Mouse (Mus musculus): ENCODE results near the gene Ipmk. TPM values are rescaled to one million over a fixed set of nuclear protein-coding genes. Genes with fewer than 3 reads are reported as not detected.

The Ipmk gene
- polyA plus RNA-seq, 1 experiment from 2014 or later, result 32.4 TPM

DNA sequence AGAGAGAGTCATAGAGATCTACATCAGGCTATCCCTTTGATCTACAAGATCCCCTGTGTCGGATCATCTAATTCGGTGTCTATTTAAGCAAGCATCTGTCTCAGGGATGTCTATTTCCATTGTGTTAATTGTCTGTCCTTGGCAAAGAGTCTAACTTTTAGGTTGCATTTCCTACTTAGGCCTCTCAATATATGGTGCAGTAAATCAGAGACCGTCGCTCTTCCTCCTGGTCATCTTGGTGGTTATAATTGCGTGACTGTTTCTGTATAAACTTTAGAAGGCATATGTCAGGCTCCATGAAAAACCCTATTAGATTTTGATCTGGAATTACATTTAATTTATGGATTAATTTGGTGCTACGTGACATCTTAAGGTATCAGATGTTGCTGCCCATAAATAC lies 116.9 kb downstream of the Ipmk start:
- H3K4me2 ChIP-seq (replicated peaks; ENCODE audit: low read depth), result no peak overlapping the region
- WGBS, result 91% methylated on average over 6 of the region's 6 CpGs
- H3K36me3 ChIP-seq (ENCODE audit: control insufficient read depth, insufficient read depth), result no peaks in the 10 kb centered on the region
- no peak for ATAC-seq
- H3K27ac ChIP-seq (ENCODE audit: low read depth, low read length), result no peak overlapping the region
- no peak overlapping the region for H3K4me3 ChIP-seq (ENCODE audit: low read depth, low read length)
- no peaks in the 10 kb centered on the region for H3K27me3 ChIP-seq (replicated peaks; ENCODE audit: control insufficient read depth, insufficient read depth, low read length)
- no peak for TF ChIP-seq CTCF (IDR thresholded peaks at IDR 0.05; ENCODE audit: low read depth)
- H3K9me3 ChIP-seq (ENCODE audit: control insufficient read depth), result no peaks in the 10 kb centered on the region
- H3K9ac ChIP-seq (ENCODE audit: low read depth, low read length), result no peak overlapping the region
- no peaks in the 10 kb centered on the region for H3K4me1 ChIP-seq (replicated peaks; ENCODE audit: control insufficient read depth, insufficient read depth, low read length)

DNA sequence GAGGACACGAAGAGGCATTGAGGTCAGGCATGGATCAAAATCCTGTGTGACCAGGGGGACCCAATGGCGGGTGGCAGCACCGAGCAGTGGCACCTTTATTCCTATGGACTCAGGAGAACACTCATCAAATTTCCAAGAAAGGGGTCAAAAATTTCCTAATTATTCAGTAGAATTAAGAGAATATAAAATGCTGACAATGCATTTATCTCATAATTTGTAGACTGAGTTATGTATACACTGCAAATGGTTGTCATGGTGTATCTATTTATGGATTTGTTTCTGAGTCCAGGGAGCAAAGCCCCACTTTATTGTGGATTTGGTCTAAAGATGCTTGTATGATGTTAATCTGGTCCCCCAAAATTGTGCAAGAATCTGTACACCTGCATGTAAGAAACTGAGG lies 120.8 kb downstream of the Ipmk start:
- ATAC-seq, result no peak
- Histone ChIP-seq H3K9me3 (ENCODE audit: control insufficient read depth) (no peaks in the 10 kb centered on the region), H3K4me3 (ENCODE audit: low read depth, low read length) (no peak overlapping the region), H3K27me3 (replicated peaks; ENCODE audit: control insufficient read depth, insufficient read depth, low read length) (no peaks in the 10 kb centered on the region), H3K4me2 (replicated peaks; ENCODE audit: low read depth) (no peak overlapping the region), H3K27ac (ENCODE audit: low read depth, low read length) (no peak overlapping the region), H3K4me1 (replicated peaks; ENCODE audit: control insufficient read depth, insufficient read depth, low read length) (no peaks in the 10 kb centered on the region), H3K36me3 (ENCODE audit: control insufficient read depth, insufficient read depth) (no peaks in the 10 kb centered on the region), H3K9ac (ENCODE audit: low read depth, low read length) (no peak overlapping the region)
- WGBS, result 95% methylated on average over 3 of the region's 3 CpGs
- no peak for TF ChIP-seq CTCF (IDR thresholded peaks at IDR 0.05; ENCODE audit: low read depth)

GRCm38 (mm10) chr10:71469751-71470150 lies 122.2 kb downstream of the Ipmk start:
- Histone ChIP-seq H3K4me2 (replicated peaks; ENCODE audit: low read depth) (no peak overlapping the region), H3K4me3 (ENCODE audit: low read depth, low read length) (no peak overlapping the region), H3K9me3 (ENCODE audit: control insufficient read depth) (no peaks in the 10 kb centered on the region), H3K27ac (ENCODE audit: low read depth, low read length) (no peak overlapping the region), H3K27me3 (replicated peaks; ENCODE audit: control insufficient read depth, insufficient read depth, low read length) (no peaks in the 10 kb centered on the region), H3K36me3 (ENCODE audit: control insufficient read depth, insufficient read depth) (no peaks in the 10 kb centered on the region), H3K4me1 (replicated peaks; ENCODE audit: control insufficient read depth, insufficient read depth, low read length) (no peaks in the 10 kb centered on the region), H3K9ac (ENCODE audit: low read depth, low read length) (no peak overlapping the region)
- 60% methylated on average over 13 of the region's 13 CpGs for WGBS
- TF ChIP-seq CTCF (IDR thresholded peaks at IDR 0.05; ENCODE audit: low read depth), result no peak
- no peak for ATAC-seq

GRCm38 (mm10) chr10:71472033-71472432 lies 124.5 kb downstream of the Ipmk start:
- 87% methylated on average over 6 of the region's 6 CpGs for WGBS
- TF ChIP-seq CTCF (IDR thresholded peaks at IDR 0.05; ENCODE audit: low read depth), result no peak
- no peak for ATAC-seq
- Histone ChIP-seq H3K4me2 (replicated peaks; ENCODE audit: low read depth) (no peak overlapping the region), H3K4me1 (replicated peaks; ENCODE audit: control insufficient read depth, insufficient read depth, low read length) (no peaks in the 10 kb centered on the region), H3K9me3 (ENCODE audit: control insufficient read depth) (no peaks in the 10 kb centered on the region), H3K9ac (ENCODE audit: low read depth, low read length) (no peak overlapping the region), H3K27me3 (replicated peaks; ENCODE audit: control insufficient read depth, insufficient read depth, low read length) (no peaks in the 10 kb centered on the region), H3K36me3 (ENCODE audit: control insufficient read depth, insufficient read depth) (no peaks in the 10 kb centered on the region), H3K27ac (ENCODE audit: low read depth, low read length) (no peak overlapping the region), H3K4me3 (ENCODE audit: low read depth, low read length) (no peak overlapping the region)

GRCm38 (mm10) chr10:71473590-71473989 lies 126.0 kb downstream of the Ipmk start:
- ATAC-seq, result no peak

DNA sequence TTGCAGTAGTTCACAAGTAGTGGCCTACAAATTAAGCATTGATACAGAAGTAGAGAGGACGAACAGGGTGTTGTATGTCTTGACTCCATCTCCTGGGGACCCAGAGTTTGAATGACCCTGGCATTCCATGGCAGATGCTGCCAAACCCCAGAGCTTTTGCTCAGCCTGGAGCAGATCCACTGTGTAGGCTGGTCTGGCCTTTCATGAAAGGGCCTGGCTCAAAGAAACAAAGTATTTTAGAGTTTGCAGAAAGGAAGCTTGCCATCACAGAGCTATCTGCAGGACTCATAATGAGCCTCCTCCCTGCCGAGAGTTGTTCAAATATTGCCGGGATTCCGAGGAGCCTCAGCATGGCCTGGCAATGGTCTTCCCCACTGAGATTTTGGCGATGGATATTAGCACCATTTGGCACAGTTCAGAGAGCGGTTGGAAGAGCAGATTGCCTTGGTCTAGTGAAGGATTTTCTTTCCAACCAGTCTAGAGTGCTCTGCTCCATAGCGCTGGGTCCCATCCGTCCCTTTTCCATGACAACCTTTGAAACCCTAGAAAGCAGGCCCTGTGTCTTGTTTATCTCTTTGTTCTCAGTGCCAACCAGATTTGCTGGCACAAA lies 129.0 kb downstream of the Ipmk start:
- no peaks in the 10 kb centered on the region for H3K36me3 ChIP-seq (ENCODE audit: control insufficient read depth, insufficient read depth)
- no peaks in the 10 kb centered on the region for H3K27me3 ChIP-seq (replicated peaks; ENCODE audit: control insufficient read depth, insufficient read depth, low read length)
- H3K4me2 ChIP-seq (replicated peaks; ENCODE audit: low read depth), result no peak overlapping the region
- H3K4me3 ChIP-seq (ENCODE audit: low read depth, low read length), result no peak overlapping the region
- H3K9me3 ChIP-seq (ENCODE audit: control insufficient read depth), result no peaks in the 10 kb centered on the region
- WGBS, result 69% methylated on average over 8 of the region's 8 CpGs
- no peak for TF ChIP-seq CTCF (IDR thresholded peaks at IDR 0.05; ENCODE audit: low read depth)
- H3K9ac ChIP-seq (ENCODE audit: low read depth, low read length), result no peak overlapping the region
- H3K4me1 ChIP-seq (replicated peaks; ENCODE audit: control insufficient read depth, insufficient read depth, low read length), result no peaks in the 10 kb centered on the region
- no peak for ATAC-seq
- no peak overlapping the region for H3K27ac ChIP-seq (ENCODE audit: low read depth, low read length)

More at GRCm38 (mm10) chr10:71473590-71473989, 126.0 kb downstream of the Ipmk start:
- Histone ChIP-seq H3K9ac (ENCODE audit: low read depth, low read length) (no peak overlapping the region), H3K4me1 (replicated peaks; ENCODE audit: control insufficient read depth, insufficient read depth, low read length) (no peaks in the 10 kb centered on the region), H3K4me3 (ENCODE audit: low read depth, low read length) (no peak overlapping the region), H3K36me3 (ENCODE audit: control insufficient read depth, insufficient read depth) (no peaks in the 10 kb centered on the region), H3K27ac (ENCODE audit: low read depth, low read length) (no peak overlapping the region), H3K4me2 (replicated peaks; ENCODE audit: low read depth) (no peak overlapping the region), H3K9me3 (ENCODE audit: control insufficient read depth) (no peaks in the 10 kb centered on the region), H3K27me3 (replicated peaks; ENCODE audit: control insufficient read depth, insufficient read depth, low read length) (no peaks in the 10 kb centered on the region)
- TF ChIP-seq CTCF (IDR thresholded peaks at IDR 0.05; ENCODE audit: low read depth), result no peak
- 85% methylated on average over 13 of the region's 13 CpGs for WGBS

GRCm38 (mm10) chr10:71477147-71477546 lies 129.6 kb downstream of the Ipmk start:
- H3K4me1 ChIP-seq (replicated peaks; ENCODE audit: control insufficient read depth, insufficient read depth, low read length), result no peaks in the 10 kb centered on the region
- no peak overlapping the region for H3K4me2 ChIP-seq (replicated peaks; ENCODE audit: low read depth)
- no peaks in the 10 kb centered on the region for H3K27me3 ChIP-seq (replicated peaks; ENCODE audit: control insufficient read depth, insufficient read depth, low read length)
- H3K4me3 ChIP-seq (ENCODE audit: low read depth, low read length), result no peak overlapping the region
- no peak overlapping the region for H3K9ac ChIP-seq (ENCODE audit: low read depth, low read length)
- no peaks in the 10 kb centered on the region for H3K9me3 ChIP-seq (ENCODE audit: control insufficient read depth)
- H3K27ac ChIP-seq (ENCODE audit: low read depth, low read length), result no peak overlapping the region
- no peak for TF ChIP-seq CTCF (IDR thresholded peaks at IDR 0.05; ENCODE audit: low read depth)
- H3K36me3 ChIP-seq (ENCODE audit: control insufficient read depth, insufficient read depth), result no peaks in the 10 kb centered on the region
- 42% methylated on average over 4 of the region's 4 CpGs for WGBS
- ATAC-seq, result no peak

Measured in intestine, postnatal 0 days (tissue).